Mouse (Mus musculus) ES-Bruce4 (cell line): ENCODE measurements around the gene Lpcat2.

Source experiments
- CTCF ChIP-seq: IDR thresholded peaks from one replicate; pipeline ENCODE4 v1.8.1; 2011; ENCODE audit warnings: low read depth, low read length
- EP300 ChIP-seq: IDR thresholded peaks from 2 replicates; pipeline ENCODE4 v1.6.1; 2011; ENCODE audit warnings: low read depth, low read length; ENCODE audit not compliant: insufficient read depth
- POLR2A ChIP-seq: IDR thresholded peaks from one replicate; pipeline ENCODE4 v1.8.1; 2011; ENCODE audit warnings: low read length; ENCODE audit not compliant: insufficient read depth

- TF ChIP-seq POLR2A: no peak
- no peak for TF ChIP-seq CTCF
- TF ChIP-seq EP300: no peak
Measured at GRCm38 (mm10) chr8:92850239-92850638, 4.9 kb upstream of the Lpcat2 start.
